Mouse (Mus musculus) liver, embryonic 14.5 days (tissue): ENCODE measurements around the gene Muc1.

Experiments used
- CTCF ChIP-seq: IDR thresholded peaks from 2 replicates; pipeline ENCODE4 v1.5.1; 2016; ENCODE audit warnings: antibody characterized with exemption, low read depth, control low read depth
- EP300 ChIP-seq: IDR thresholded peaks from 2 replicates; pipeline ENCODE4 v1.6.1; 2016; ENCODE audit warnings: antibody characterized with exemption, low read depth

DNA sequence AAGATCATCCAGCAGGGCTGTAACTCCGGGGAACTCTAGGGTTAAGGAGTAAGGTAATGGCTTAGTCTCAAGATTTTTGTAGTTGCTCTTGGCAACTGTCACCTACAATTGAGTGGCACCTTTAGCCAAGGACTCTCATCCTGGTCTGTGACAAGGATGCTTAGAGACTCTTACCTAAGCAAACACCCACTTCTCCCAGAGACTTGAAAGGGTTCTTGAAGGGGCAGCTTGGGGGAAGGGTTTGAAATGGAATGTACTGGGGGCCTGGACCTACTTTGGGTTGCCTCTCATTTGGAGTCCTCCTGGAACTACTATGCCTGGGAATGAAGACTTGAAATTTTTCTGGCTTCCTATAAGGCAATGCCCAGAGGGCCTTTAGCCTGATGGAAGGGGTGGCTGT is 10.6 kb upstream of the Muc1 start:
- TF ChIP-seq EP300, result no peak
- TF ChIP-seq CTCF, result no peak
